Mouse (Mus musculus) neural tube, embryonic 12.5 days (tissue): ENCODE data around the gene Amt. TPM values are rescaled to one million over a fixed set of nuclear protein-coding genes. Genes with fewer than 3 reads are reported as not detected.
A peak's percentile ranks its signal among the peaks of the same experiment; 100 is the strongest.

Experiments used
- ATAC-seq: fragments of 200-750 bp; cut with Nextera tagmentation; 2 replicates; pipeline ENCODE4 v1.8.0; 2017; ENCODE audit warnings: low read depth, mild to moderate bottlenecking, moderate TSS enrichment, moderate library complexity; ENCODE audit not compliant: low FRiP score
- H3K27ac ChIP-seq: fragments of 300-500 bp; sonication (generic); 2 replicates; pipeline ENCODE4 v1.5.1; 2016
- H3K27me3 ChIP-seq: fragments of 300-500 bp; sonication (generic); replicated peaks from 2 replicates; pipeline ENCODE4 v1.6.1; 2016; ENCODE audit warnings: mild to moderate bottlenecking
- H3K36me3 ChIP-seq: fragments of 300-500 bp; sonication (generic); 2 replicates; pipeline ENCODE4 v1.6.1; 2016; ENCODE audit warnings: mild to moderate bottlenecking
- H3K4me1 ChIP-seq: fragments of 300-500 bp; sonication (generic); 2 replicates; pipeline ENCODE4 v1.6.1; 2016
- H3K4me2 ChIP-seq: fragments of 300-500 bp; sonication (generic); replicated peaks from 2 replicates; pipeline ENCODE4 v1.6.1; 2016; ENCODE audit warnings: mild to moderate bottlenecking
- H3K4me3 ChIP-seq: fragments of 300-500 bp; sonication (generic); 2 replicates; pipeline ENCODE4 v1.5.1; 2016
- H3K9ac ChIP-seq: fragments of 300-500 bp; sonication (generic); 2 replicates; pipeline ENCODE4 v1.6.1; 2016; ENCODE audit warnings: mild to moderate bottlenecking
- H3K9me3 ChIP-seq: fragments of 300-500 bp; sonication (generic); 2 replicates; pipeline ENCODE4 v1.6.1; 2016; ENCODE audit warnings: mild to moderate bottlenecking
- WGBS: fragments of 180-500 bp; shearing (Covaris S2); methylation state at CpG from one replicate; pipeline ENCODE4 v1.1.7; 2016; 5-methylcytosine and 5-hydroxymethylcytosine counted together
- polyA plus RNA-seq: library from polyadenylated mRNA; unstranded; fragments of >200 nt; fragmentation: Nextera tagmentation; extraction: Ambion mirVana; gene quantifications from 2 replicates; pipeline ENCODE4 v1.2.1, GENCODE M21; 2016

The Amt gene
- polyA plus RNA-seq, 1 experiment from 2014 or later, result 18.9 TPM

GRCm38 (mm10) chr9:108343331-108343730 lies 46.7 kb downstream of the Amt start:
- Histone ChIP-seq H3K4me3 (no peak overlapping the region), H3K27ac (no peak overlapping the region), H3K36me3 (no peaks in the 10 kb centered on the region), H3K9me3 (no peaks in the 10 kb centered on the region), H3K4me2 (no peak overlapping the region), H3K9ac (no peak overlapping the region), H3K4me1 (peaks cover 19% of the 10 kb centered on the region), H3K27me3 (no peaks in the 10 kb centered on the region)
- ATAC-seq, result no peak
- WGBS, result 89% methylated on average over 3 of the region's 3 CpGs

GRCm38 (mm10) chr9:108343835-108344234 lies 47.2 kb downstream of the Amt start:
- Histone ChIP-seq H3K9ac (no peak overlapping the region), H3K36me3 (no peaks in the 10 kb centered on the region), H3K9me3 (no peaks in the 10 kb centered on the region), H3K27me3 (no peaks in the 10 kb centered on the region), H3K4me2 (no peak overlapping the region), H3K4me3 (no peak overlapping the region), H3K27ac (no peak overlapping the region), H3K4me1 (peaks cover 21% of the 10 kb centered on the region)
- WGBS, result 96% methylated on average over 1 of the region's 1 CpGs
- ATAC-seq, result no peak

DNA sequence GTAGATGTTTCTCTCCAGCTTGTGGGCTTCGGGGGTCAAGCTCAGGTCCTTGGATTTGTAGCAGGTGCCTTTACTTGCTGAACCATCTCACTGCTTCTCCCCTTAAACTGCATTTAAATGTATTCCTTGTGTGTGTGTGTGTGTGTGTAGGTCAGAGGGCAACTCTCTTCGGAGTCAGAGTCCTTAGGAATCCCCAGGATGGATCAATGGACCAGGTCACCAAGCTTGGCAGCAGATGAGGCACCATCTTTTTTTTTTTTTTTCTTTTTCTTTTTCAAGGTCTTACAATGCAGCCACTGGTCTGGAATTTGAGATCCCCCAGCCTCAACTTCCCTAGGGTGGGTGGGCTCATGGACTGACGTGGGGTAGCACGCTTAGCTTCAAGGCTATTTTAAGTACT lies 47.8 kb downstream of the Amt start:
- H3K4me2 ChIP-seq, result no peak overlapping the region
- H3K27me3 ChIP-seq, result no peaks in the 10 kb centered on the region
- no peak for ATAC-seq
- no peak overlapping the region for H3K4me3 ChIP-seq
- no peak overlapping the region for H3K27ac ChIP-seq
- no peak overlapping the region for H3K9ac ChIP-seq
- 84% methylated on average over 4 of the region's 4 CpGs for WGBS
- no peaks in the 10 kb centered on the region for H3K9me3 ChIP-seq
- peaks cover 27% of the 10 kb centered on the region for H3K4me1 ChIP-seq
- H3K36me3 ChIP-seq, result no peaks in the 10 kb centered on the region

GRCm38 (mm10) chr9:108347024-108347423 lies 50.4 kb downstream of the Amt start:
- Histone ChIP-seq H3K27me3 (no peaks in the 10 kb centered on the region), H3K9me3 (no peaks in the 10 kb centered on the region), H3K27ac (peak overlapping the region; percentile 83), H3K9ac (peak overlapping the region; percentile 92), H3K4me2 (peak overlapping the region; percentile 73), H3K4me3 (peak overlapping the region; percentile 95), H3K4me1 (peaks cover 14% of the 10 kb centered on the region), H3K36me3 (peaks cover 20% of the 10 kb centered on the region)
- ATAC-seq, result no peak
- WGBS, result 6% methylated on average over 11 of the region's 11 CpGs

DNA sequence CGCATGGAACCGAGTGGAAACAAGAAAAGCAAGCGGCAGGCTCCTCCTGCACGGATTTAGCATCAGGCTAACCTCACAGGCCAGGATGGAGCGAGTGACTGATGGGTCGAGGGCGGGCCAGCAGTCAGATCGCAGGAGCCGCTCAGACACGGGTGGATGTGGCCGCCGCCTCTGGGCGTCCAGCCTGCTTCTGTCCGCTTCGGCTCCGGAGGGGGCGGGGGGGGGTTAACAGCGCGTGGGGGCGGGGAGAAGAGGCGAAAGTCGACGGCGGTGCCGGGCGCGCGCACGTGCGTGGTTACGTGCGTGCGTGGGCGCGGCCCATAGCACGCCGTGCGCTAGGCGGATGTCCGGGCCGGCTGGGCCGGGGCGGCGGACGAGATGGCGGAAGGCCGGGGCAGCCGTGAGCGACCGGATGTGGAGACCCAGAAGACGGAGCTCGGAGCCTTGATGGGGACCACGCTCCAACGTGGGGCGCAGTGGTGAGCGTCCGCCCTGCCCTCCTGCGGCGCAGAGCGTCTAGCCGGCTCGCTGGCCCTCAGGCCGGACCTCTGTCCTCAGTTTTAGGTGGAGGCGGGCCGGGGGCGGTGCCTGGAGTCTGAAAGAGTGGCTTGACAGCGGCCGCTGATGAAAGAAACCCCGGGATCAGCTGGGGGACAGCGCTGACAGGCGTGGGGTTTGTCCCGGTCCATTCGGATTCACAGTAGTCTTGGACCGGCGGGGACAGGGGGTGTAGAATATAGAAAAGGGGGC lies 51.1 kb downstream of the Amt start, which contains the start of gene Usp4:
TSS of gene Usp4 (plus strand) at position 314 of the 750 bp plus-strand sequence.
- no peaks in the 10 kb centered on the region for H3K9me3 ChIP-seq
- H3K9ac ChIP-seq, result peak within 1 kb of the TSS; percentile 92
- peaks cover 27% of the 10 kb centered on the region for H3K36me3 ChIP-seq
- H3K27me3 ChIP-seq, result no peaks in the 10 kb centered on the region
- H3K4me1 ChIP-seq, result peaks cover 14% of the 10 kb centered on the region
- ATAC-seq, result peak; percentile 95
- peak within 1 kb of the TSS; percentile 73 for H3K4me2 ChIP-seq
- H3K4me3 ChIP-seq, result peak within 1 kb of the TSS; percentile 95
- under 1% methylated on average over 75 of the region's 75 CpGs for WGBS
- H3K27ac ChIP-seq, result peak within 1 kb of the TSS; percentile 83

DNA sequence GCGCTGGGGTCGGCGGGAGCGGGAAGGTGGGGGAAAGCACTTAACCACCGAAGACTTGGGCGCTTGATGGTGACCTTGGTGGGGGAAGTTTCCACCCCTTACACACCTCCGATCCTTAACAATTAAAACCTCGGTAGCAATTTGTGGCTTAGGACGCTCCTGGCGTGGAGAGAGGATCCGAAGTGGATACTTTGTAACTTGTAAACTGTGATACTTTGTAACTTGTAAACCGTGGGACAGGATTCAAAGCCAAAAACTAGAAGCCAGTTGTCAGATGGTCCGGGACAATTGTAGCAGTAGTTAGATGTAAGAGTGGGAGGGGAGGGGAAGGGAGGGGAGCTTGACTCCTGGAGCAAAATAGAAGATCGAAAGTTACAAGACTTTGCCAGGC lies 51.6 kb downstream of the Amt start:
- Histone ChIP-seq H3K27me3 (no peaks in the 10 kb centered on the region), H3K9ac (peak overlapping the region; percentile 92), H3K4me3 (peak overlapping the region; percentile 95), H3K36me3 (peaks cover 32% of the 10 kb centered on the region), H3K27ac (peak overlapping the region; percentile 83), H3K9me3 (no peaks in the 10 kb centered on the region), H3K4me2 (peak overlapping the region; percentile 73), H3K4me1 (peaks cover 14% of the 10 kb centered on the region)
- ATAC-seq, result no peak
- WGBS, result 7% methylated on average over 14 of the region's 14 CpGs

- ATAC-seq, result no peak
- WGBS, result 91% methylated on average over 4 of the region's 4 CpGs
- peak overlapping the region; percentile 73; the same call in 1 of the 2 replicates for H3K4me2 ChIP-seq
- no peak overlapping the region for H3K4me3 ChIP-seq
- no peaks in the 10 kb centered on the region for H3K9me3 ChIP-seq
- H3K4me1 ChIP-seq, result peaks cover 14% of the 10 kb centered on the region
- no peak overlapping the region for H3K9ac ChIP-seq
- H3K27ac ChIP-seq, result no peak overlapping the region
- H3K27me3 ChIP-seq, result no peaks in the 10 kb centered on the region
- H3K36me3 ChIP-seq, result peaks cover 47% of the 10 kb centered on the region
These were observed 53.1 kb downstream of the Amt start for GRCm38 (mm10) chr9:108349727-108350126.

Other genes with a start within 250 kb of the Amt start
- 18.3 and 23.5 TPM in 2 replicates for gene Gmppb, start 247.6 kb upstream of the Amt start, polyA plus RNA-seq
- 3.6 and 3.9 TPM in 2 replicates for gene Amigo3, start 243.7 kb upstream of the Amt start, polyA plus RNA-seq
- gene Mst1, start 216.4 kb upstream of the Amt start, polyA plus RNA-seq, result 0.44 and 0.46 TPM in 2 replicates
- 43.5 and 43.8 TPM in 2 replicates for gene Rnf123, start 213.5 kb upstream of the Amt start, polyA plus RNA-seq
- 57.6 and 63.4 TPM in 2 replicates for gene Apeh, start 202.2 kb upstream of the Amt start, polyA plus RNA-seq
- gene Bsn, start 106.5 kb upstream of the Amt start, polyA plus RNA-seq, result 5.3 and 6.5 TPM in 2 replicates
- 55.6 and 63.4 TPM in 2 replicates for gene Dag1, start 32.9 kb upstream of the Amt start, polyA plus RNA-seq
- gene Nicn1, start 6.4 kb upstream of the Amt start, polyA plus RNA-seq, result 81.2 and 87.0 TPM in 2 replicates
- 313 and 363 TPM in 2 replicates for gene Rhoa, start 9.3 kb downstream of the Amt start, polyA plus RNA-seq
- 44.3 and 47.5 TPM in 2 replicates for gene Tcta, start 9.3 kb downstream of the Amt start, polyA plus RNA-seq
- 656 and 664 TPM in 2 replicates for gene Gpx1, start 42.0 kb downstream of the Amt start, polyA plus RNA-seq
- gene Usp4, start 51.0 kb downstream of the Amt start, polyA plus RNA-seq, result 124 and 138 TPM in 2 replicates
- gene 1700102P08Rik, start 96.0 kb downstream of the Amt start, polyA plus RNA-seq, result 1.3 and 1.7 TPM in 2 replicates
- gene Ccdc36, start 131.6 kb downstream of the Amt start, polyA plus RNA-seq, result 0.80 and 0.84 TPM in 2 replicates
- not detected in 2 replicates for gene BC048562, start 139.6 kb downstream of the Amt start, polyA plus RNA-seq
- 44.8 and 49.4 TPM in 2 replicates for gene Ccdc71, start 163.7 kb downstream of the Amt start, polyA plus RNA-seq
- gene Klhdc8b, start 164.7 kb downstream of the Amt start, polyA plus RNA-seq, result 51.1 and 63.4 TPM in 2 replicates
- gene Lamb2, start 182.9 kb downstream of the Amt start, polyA plus RNA-seq, result 28.6 and 29.4 TPM in 2 replicates
- 104 TPM in 2 replicates for gene Usp19, start 193.7 kb downstream of the Amt start, polyA plus RNA-seq
- gene Qars, start 210.9 kb downstream of the Amt start, polyA plus RNA-seq, result 86.9 and 89.9 TPM in 2 replicates
- 162 and 164 TPM in 2 replicates for gene Qrich1, start 220.0 kb downstream of the Amt start, polyA plus RNA-seq